Mouse (Mus musculus): ENCODE measurements around the gene Gpr142.

The Gpr142 gene

GRCm38 (mm10) chr11:114798624-114799023 lies at the start of gene Gpr142:
TSS of gene Gpr142 (plus strand) at chr11:114798924.
- DNase-seq (ENCODE audit: low read depth, low spot score) = no peak

- no peak for DNase-seq (ENCODE audit: low read depth, low spot score)
Observed at GRCm38 (mm10) chr11:114764820-114765818, 33.6 kb upstream of the Gpr142 start, which contains the start of gene Kif19a. TSS of gene Kif19a (plus strand) at chr11:114765388.

- no peak for DNase-seq (ENCODE audit: low read depth, low spot score)
Observed at GRCm38 (mm10) chr11:114769911-114770310, 28.8 kb upstream of the Gpr142 start.

GRCm38 (mm10) chr11:114771896-114772295 lies 26.8 kb upstream of the Gpr142 start:
- peak; percentile 53 for DNase-seq (ENCODE audit: low read depth, low spot score)

GRCm38 (mm10) chr11:114780076-114780475 lies 18.6 kb upstream of the Gpr142 start:
- DNase-seq (ENCODE audit: low read depth, low spot score) = peak; percentile 80

- no peak for DNase-seq (ENCODE audit: low read depth, low spot score)
Observed at GRCm38 (mm10) chr11:114785892-114786291, 12.8 kb upstream of the Gpr142 start.

- no peak for DNase-seq (ENCODE audit: low read depth, low spot score)
Observed at GRCm38 (mm10) chr11:114786326-114786725, 12.4 kb upstream of the Gpr142 start.

GRCm38 (mm10) chr11:114787611-114788010 lies 11.1 kb upstream of the Gpr142 start:
- DNase-seq (ENCODE audit: low read depth, low spot score) = no peak

GRCm38 (mm10) chr11:114789061-114789714 lies 9.5 kb upstream of the Gpr142 start:
- peak; percentile 71 for DNase-seq (ENCODE audit: low read depth, low spot score)

GRCm38 (mm10) chr11:114789716-114790115 lies 9.0 kb upstream of the Gpr142 start:
- no peak for DNase-seq (ENCODE audit: low read depth, low spot score)

- DNase-seq (ENCODE audit: low read depth, low spot score) = no peak
Observed at GRCm38 (mm10) chr11:114790171-114790570, 8.6 kb upstream of the Gpr142 start.

- DNase-seq (ENCODE audit: low read depth, low spot score) = no peak
Observed at GRCm38 (mm10) chr11:114790841-114791240, 7.9 kb upstream of the Gpr142 start.

- DNase-seq (ENCODE audit: low read depth, low spot score) = no peak
Observed at GRCm38 (mm10) chr11:114791351-114791889, 7.3 kb upstream of the Gpr142 start.

GRCm38 (mm10) chr11:114791891-114792411 lies 6.8 kb upstream of the Gpr142 start:
- DNase-seq (ENCODE audit: low read depth, low spot score) = peak; percentile 49

- no peak for DNase-seq (ENCODE audit: low read depth, low spot score)
Observed at GRCm38 (mm10) chr11:114792931-114793494, 5.7 kb upstream of the Gpr142 start.

GRCm38 (mm10) chr11:114793868-114794545 lies 4.7 kb upstream of the Gpr142 start:
- no peak for DNase-seq (ENCODE audit: low read depth, low spot score)

- no peak for DNase-seq (ENCODE audit: low read depth, low spot score)
Observed at GRCm38 (mm10) chr11:114794691-114795090, 4.0 kb upstream of the Gpr142 start.

GRCm38 (mm10) chr11:114795231-114795746 lies 3.4 kb upstream of the Gpr142 start:
- DNase-seq (ENCODE audit: low read depth, low spot score) = peak; percentile 78

- no peak for DNase-seq (ENCODE audit: low read depth, low spot score)
Observed at GRCm38 (mm10) chr11:114795848-114796322, 2.8 kb upstream of the Gpr142 start, which contains the start of gene Btbd17. TSS of gene Btbd17 (minus strand) at chr11:114795945.

- no peak for DNase-seq (ENCODE audit: low read depth, low spot score)
Observed at GRCm38 (mm10) chr11:114797176-114797575, 1.5 kb upstream of the Gpr142 start.

GRCm38 (mm10) chr11:114797981-114798380 lies 743 bp upstream of the Gpr142 start:
- DNase-seq (ENCODE audit: low read depth, low spot score) = no peak
